In genomic region chrX:12950928-12951660, GRCm38 (mm10) we compare ENCODE assay signal across 11 mouse cellular contexts.
DNase-seq lines count a peak whose midpoint lies in the region; ATAC-seq and TF ChIP-seq lines count a peak whose summit lies in the region.
"Had no signal": no experiment of that assay in that cellular context is flagged by ENCODE, and none has a peak within 500 bp of the region (broad histone marks: within the 10 kb centered on the region; RNA-seq: fewer than 3 reads in every experiment).

No protein-coding gene starts in this region.

- no peaks in the 10 kb centered on the region for H3K9me3 ChIP-seq in forebrain, postnatal 0 days (ENCODE audit: low read length)
- H3K9me3 ChIP-seq in intestine, embryonic 16.5 days (ENCODE audit: control insufficient read depth, low read length), result no peaks in the 10 kb centered on the region
- H3K9me3 ChIP-seq: neural tube, embryonic 12.5 days had no signal

- no peaks in the 10 kb centered on the region for H3K4me1 ChIP-seq in forebrain, postnatal 0 days (ENCODE audit: insufficient read depth)
- no peaks in the 10 kb centered on the region for H3K4me1 ChIP-seq in intestine, embryonic 16.5 days (ENCODE audit: control insufficient read depth, insufficient read depth, low read length)
- H3K4me1 ChIP-seq: neural tube, embryonic 12.5 days had no signal

- TF ChIP-seq CTCF in forebrain, postnatal 0 days (IDR thresholded peaks at IDR 0.05; ENCODE audit: low read depth), result no peak

- no peak overlapping the region for H3K4me2 ChIP-seq in forebrain, postnatal 0 days (ENCODE audit: low read depth)
- H3K4me2 ChIP-seq in intestine, embryonic 16.5 days (ENCODE audit: low read depth, low read length), result no peak overlapping the region
- H3K4me2 ChIP-seq: neural tube, embryonic 12.5 days had no signal

- DNase-seq in kidney, adult 8-10 months, result peak; percentile 2
- DNase-seq in kidney, adult 11 months, result no peak
- DNase-seq in adrenal gland, postnatal 10 days, result peak; percentile 58
- DNase-seq in heart, postnatal 10 days, result peak; percentile 27 to 29
- DNase-seq in ovary, postnatal 36 days (ENCODE audit: low spot score), result peak; percentile 67
- no peak for DNase-seq in forebrain, postnatal 0 days
- no peak for DNase-seq in cerebellum, adult 9-11 months
- DNase-seq: cerebellum, adult 9-10 months; liver had no signal

- no peaks in the 10 kb centered on the region for H3K36me3 ChIP-seq in forebrain, postnatal 0 days (ENCODE audit: insufficient read depth)
- H3K36me3 ChIP-seq in intestine, embryonic 16.5 days (ENCODE audit: control insufficient read depth, insufficient read depth, low read length), result no peaks in the 10 kb centered on the region
- H3K36me3 ChIP-seq: neural tube, embryonic 12.5 days had no signal

- intact Hi-C loops in heart, postnatal 10 days (cut with DNase I), result no loop called here

- ATAC-seq in forebrain, postnatal 0 days, result no peak
- no peak for ATAC-seq in intestine, embryonic 16.5 days

- no peak overlapping the region for H3K9ac ChIP-seq in forebrain, postnatal 0 days
- H3K9ac ChIP-seq in intestine, embryonic 16.5 days (ENCODE audit: low read depth, low read length), result no peak overlapping the region
- H3K9ac ChIP-seq: neural tube, embryonic 12.5 days had no signal

- H3K27me3 ChIP-seq in forebrain, postnatal 0 days (ENCODE audit: insufficient read depth, low read length), result no peaks in the 10 kb centered on the region
- H3K27me3 ChIP-seq in intestine, embryonic 16.5 days (replicated peaks; ENCODE audit: control insufficient read depth, insufficient read depth, low read length), result no peaks in the 10 kb centered on the region; the same call in 1 of the 2 replicates
- H3K27me3 ChIP-seq: neural tube, embryonic 12.5 days had no signal

- WGBS in forebrain, postnatal 0 days, result 72% methylated on average over 7 of the region's 7 CpGs
- WGBS in intestine, embryonic 16.5 days, result 63% methylated on average over 7 of the region's 7 CpGs

- no peak overlapping the region for H3K4me3 ChIP-seq in forebrain, postnatal 0 days (ENCODE audit: low read depth, low read length)
- no peak overlapping the region for H3K4me3 ChIP-seq in intestine, embryonic 16.5 days (ENCODE audit: low read length)
- H3K4me3 ChIP-seq: neural tube, embryonic 12.5 days had no signal

- H3K27ac ChIP-seq in forebrain, postnatal 0 days (ENCODE audit: low read depth, low read length), result no peak overlapping the region
- H3K27ac ChIP-seq in intestine, embryonic 16.5 days (ENCODE audit: low read length), result no peak overlapping the region
- H3K27ac ChIP-seq: neural tube, embryonic 12.5 days had no signal

Comparison
In these comparisons a context has a peak if more than half of its experiments do, and no peak if none do; other contexts are left out.
1. DNase-seq: peak in kidney, adult 8-10 months (2 of 2), adrenal gland, postnatal 10 days (single experiment), heart, postnatal 10 days (2 of 2) and ovary, postnatal 36 days (single experiment); none in kidney, adult 11 months (single experiment), forebrain, postnatal 0 days (single experiment) and cerebellum, adult 9-11 months (single experiment).